Mouse (Mus musculus) frontal cortex, postnatal 14 days (tissue): ENCODE measurements around the gene Rgs13.

Source experiments
- DNase-seq, 2 experiments: peaks; one replicate each; pipeline ENCODE4 v3.0.0; 2022; ENCODE audit warnings: low spot score in 2 of 2

Gene Rgs13

DNA sequence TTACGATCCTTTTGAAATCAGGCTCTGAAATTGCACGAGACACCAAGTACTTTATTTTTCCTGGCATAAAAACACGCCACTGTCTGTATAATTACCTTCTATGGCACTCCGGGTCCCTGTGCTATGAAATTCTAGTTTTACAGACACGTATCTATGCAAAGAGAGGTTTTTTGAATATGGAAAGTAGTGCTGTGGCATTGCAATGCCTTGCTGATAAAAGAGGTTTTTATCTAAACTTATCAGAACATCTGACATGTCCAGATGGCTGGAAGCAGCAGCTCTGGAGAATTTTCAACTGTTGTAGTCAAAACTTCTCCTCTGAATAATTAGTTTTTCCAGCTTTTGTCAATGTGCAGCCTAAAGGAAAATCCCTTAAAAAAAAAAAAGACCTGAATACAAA is at the start of gene Rgs13:
Gene Rgs13, minus strand, starts transcription at position 207 of the 400 bp plus-strand sequence.
- DNase-seq: no peak

DNA sequence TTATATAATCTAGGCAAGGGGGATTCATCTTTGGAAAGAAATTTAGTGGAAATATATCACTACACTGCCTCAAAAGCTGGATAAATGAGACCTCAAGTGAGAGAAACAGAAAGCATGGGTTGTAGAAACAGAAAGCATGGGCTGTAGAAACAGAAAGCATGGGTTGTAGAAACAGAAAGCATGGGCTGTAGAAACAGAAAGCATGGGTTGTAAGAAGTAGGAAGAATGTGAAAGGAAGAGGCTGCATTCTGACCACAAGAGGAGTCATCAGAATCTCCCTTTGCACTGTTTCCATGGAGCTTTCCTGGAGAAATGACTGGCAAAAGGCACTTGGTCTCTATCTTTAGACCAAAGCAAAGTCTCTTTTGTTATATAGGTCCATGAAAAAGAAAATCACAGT is 38.1 kb upstream of the Rgs13 start:
- no peak for DNase-seq

DNA sequence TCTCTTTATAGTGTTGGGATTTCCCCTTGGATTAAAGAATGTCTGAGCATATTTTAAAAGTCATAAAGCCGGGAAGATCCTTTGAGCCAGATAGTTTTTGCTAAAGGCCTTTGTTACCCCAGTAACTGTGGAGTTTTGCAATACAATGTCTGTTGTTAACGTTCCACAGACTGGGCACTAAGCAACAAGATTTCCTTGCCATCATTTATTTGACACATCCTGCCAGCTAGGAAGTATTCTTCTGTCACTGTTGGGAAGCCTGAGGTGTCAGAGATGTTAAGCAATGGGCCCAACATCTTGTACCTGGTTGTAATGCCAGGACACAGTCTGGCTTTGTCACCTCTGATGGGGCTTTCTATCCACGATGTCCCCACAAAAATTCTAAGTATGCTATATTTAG is 33.7 kb upstream of the Rgs13 start:
- DNase-seq: no peak

DNA sequence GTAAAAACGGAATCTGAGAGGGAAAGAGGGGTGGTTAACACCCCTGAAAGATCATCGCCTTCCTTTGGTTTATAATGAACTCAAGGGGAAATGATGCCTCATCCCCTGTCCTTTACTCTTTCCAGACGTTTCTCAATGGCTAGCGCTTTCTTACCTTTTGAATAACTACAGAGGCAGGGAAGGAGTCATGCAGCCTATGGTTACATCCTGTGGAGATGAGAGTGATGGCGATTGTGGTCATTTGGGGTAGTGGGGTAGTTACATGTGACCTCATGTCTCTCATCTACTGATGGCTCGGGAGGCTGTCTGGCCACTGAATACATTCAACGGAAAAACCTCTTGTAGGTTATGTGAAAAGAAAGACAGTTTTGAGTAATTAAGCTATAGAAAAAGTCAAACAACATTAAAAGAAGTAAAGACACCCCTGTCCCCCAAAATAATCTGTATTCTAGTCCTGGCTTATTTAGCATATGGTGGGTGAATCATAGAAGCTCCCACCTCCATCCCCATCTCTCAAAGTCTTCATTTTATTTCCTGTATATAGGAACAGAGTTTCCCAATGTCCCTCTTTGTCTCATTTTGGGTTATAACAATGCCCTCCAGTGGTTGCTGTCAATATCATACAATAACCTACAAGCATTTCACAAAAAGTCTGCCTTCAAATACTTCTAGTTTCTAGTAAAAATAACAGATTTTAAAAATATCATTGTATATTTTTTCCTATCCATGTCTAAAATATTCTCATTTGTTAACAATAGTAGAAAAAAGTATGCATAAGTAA is 29.3 kb upstream of the Rgs13 start:
- no peak for DNase-seq

DNA sequence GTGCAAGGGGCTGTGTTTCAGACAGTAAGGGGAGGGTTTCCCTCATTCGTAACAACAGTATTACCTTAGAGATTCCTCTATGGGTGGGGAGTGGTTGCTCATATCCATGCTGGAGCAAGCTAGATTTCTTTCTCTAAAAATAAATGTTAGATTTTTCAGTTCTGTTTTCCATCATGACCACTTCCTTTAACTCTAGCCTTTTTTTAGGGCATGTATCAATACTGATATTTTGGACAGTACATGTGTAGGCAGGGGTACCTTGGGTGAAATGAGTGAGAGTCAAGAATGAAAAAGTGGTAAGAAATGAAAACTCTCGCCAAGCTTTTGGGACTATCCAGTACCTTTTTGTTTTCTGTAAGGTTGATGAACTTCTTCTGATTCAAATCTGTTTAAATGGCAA is 27.6 kb upstream of the Rgs13 start:
- DNase-seq: no peak

DNA sequence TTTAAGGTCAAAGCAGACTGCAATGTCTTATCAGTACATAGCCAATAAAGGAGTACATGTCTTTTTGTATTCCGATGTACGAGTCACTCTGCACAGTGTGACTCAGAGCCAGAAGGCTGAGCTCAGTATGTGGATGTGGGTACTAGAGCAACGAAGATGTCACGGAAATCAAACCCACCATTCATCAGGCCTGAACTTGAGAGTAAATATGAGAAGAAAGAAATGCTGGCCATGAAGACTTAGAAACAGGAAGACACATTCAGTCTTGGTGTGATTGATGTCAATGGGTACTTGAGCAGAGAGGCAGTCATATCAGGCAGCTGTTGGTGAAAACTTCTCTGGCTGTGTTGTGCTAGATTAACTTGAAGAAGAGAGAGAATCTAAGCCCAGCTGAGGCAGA is 25.8 kb upstream of the Rgs13 start:
- DNase-seq: no peak

DNA sequence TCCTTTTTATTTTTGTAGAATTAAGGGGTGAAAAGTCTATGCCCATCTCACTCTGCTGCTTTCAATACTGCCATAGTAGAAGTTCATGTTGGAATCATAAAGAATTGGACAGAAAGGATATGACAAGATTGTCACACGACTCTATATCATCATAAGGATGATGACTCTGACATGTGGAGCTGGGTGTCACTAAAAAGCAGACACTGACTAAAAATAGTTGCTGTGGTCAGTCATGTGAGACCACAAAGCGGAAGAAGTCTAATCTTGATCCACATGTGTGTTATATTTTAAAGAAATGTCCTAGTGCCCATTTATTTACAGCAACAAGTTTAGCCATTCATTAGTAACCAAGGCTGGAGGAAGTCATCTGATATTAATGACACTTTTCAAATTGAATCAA is 23.3 kb upstream of the Rgs13 start:
- DNase-seq: no peak

DNA sequence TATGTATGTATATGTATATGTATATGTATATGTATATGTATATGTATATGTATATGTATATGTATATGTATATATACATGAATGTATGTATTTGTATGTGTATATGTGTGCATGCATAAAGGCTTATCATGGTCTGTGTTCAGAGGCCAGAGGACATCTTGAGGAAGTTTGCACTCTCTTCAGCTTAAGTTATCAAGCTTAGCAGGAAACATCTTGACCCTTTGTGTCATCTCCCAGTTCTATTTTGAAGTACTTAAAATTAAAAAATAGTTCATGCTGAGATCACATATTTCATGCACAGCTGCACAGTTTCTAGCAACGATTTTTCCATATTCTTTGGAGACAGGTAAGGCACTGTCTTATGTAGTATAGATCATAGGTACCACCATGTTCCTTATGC is 22.4 kb upstream of the Rgs13 start:
- DNase-seq: no peak

DNA sequence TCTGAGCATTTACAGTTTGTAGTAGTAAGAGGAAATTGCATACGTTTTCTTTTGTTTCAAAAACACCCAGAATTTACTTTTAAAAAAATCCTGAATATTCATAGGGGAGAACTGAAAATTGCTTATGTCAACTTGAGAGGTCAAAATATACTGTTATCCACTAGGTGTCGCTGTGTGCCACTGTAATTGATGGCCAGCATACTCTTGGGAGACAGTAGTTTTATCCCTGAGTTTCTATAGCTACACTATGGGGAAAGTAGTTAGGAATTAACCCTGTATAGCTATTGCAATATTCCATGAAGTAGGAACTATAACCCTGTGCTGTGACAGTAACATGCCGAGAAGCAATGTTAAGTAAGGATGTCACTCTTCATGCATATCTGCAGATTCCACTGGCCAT is 20.5 kb upstream of the Rgs13 start:
- no peak for DNase-seq

DNA sequence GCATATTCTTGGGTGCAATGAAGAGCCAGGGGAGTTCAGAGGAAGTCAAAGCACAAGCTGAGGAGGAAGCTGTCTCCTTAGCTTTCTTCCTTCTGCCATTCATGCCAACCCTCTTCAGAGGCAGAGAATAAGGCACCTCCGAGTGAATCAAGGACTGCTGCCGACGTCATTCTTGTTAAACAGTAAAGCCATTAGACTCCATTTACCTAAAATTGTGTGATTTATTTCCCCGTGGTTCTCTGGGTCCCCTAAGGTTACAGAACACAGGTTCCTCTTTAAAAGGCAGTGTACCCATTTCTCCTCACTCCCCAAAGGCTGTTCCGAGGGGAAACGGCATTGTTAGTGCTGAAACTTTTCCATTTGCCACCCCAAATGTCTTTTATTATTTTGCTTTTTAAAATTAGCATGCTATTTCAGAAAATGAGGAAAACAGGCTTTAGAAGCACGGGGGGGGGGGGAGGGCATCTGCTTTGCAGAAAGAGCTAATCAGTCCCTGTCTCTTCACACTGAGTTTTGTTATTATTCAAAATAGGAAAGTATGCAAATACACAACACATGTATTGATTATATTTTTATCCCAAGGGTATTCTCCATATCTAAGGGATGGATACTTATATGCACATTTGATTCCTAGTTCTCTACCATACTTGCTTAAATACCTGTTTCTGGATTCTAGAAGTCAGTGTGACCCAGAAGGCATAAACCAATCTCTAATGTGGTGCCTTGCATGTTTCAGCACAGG is 9.7 kb upstream of the Rgs13 start:
- DNase-seq: no peak

DNA sequence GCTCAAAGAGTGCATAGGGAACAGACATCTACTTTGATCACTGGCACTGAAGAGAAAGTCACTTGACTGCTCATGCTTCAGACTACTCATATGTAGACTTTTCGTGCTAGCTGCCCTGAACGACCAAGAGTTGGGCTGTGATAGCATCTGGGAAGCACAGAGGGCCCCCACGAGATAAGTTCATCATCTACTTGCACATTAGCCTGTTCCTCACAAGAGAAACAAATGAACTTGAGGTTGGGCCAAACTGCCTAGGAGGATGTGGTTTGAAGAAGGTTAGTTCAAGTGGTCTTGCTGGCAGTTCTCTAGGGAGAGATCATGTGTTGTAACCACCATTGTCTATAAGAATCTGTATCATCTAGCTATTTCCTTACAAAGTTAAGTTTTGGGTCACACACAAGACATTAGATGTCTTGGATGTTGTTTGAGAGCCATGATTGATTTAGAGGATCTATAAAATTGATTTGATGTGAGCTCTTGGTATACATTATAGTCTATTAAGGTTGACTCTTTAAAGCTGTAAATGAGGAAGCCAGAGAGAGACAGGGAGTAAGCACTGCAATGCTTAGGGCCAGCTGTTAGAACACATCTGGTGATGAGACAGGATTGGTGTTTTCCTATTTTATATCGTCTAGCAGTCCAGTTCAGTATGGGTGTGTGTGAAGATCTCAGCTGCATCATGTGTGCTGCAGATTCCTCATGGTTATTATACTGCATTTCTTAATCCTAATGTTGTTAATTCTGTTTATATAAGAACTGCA is 8.0 kb upstream of the Rgs13 start:
- no peak for DNase-seq

DNA sequence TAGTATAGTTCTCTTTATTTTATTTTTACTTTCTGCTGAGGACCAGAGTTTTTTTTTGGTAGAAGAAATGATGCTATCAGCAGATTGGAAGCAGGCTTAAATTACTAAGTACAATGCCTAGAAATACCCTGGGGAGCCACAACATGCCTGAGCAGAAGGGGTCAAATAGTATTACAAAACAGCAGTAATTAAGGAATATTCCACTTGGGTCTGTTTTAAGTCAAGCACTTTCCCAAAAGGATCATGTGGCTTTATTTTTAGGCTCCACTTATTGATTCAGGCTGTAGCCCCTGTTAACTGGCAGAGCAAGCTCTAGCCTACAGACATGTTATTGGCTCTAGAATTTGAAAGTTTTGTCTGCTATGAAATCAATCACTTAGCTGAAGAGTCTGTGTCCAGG is 6.5 kb upstream of the Rgs13 start:
- DNase-seq: no peak

DNA sequence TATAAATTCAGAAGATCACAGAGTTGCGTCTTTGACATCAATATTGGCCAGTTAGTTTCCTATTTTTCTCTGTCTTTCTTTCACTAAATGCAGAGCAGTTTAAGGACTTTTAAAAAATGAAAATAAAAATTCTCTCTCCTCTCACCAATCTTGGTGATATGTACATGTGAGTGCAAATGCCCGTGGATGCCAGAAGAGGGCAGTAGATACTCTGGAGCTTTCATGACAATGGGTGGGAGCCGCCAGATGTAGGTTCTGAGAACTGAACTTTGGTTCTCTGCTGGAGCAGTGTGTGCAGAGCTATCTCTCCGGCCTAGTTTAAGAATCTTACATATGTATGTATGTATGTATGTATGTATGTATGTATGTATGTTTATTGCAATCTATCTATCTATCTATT is 2.4 kb upstream of the Rgs13 start:
- DNase-seq: no peak

DNA sequence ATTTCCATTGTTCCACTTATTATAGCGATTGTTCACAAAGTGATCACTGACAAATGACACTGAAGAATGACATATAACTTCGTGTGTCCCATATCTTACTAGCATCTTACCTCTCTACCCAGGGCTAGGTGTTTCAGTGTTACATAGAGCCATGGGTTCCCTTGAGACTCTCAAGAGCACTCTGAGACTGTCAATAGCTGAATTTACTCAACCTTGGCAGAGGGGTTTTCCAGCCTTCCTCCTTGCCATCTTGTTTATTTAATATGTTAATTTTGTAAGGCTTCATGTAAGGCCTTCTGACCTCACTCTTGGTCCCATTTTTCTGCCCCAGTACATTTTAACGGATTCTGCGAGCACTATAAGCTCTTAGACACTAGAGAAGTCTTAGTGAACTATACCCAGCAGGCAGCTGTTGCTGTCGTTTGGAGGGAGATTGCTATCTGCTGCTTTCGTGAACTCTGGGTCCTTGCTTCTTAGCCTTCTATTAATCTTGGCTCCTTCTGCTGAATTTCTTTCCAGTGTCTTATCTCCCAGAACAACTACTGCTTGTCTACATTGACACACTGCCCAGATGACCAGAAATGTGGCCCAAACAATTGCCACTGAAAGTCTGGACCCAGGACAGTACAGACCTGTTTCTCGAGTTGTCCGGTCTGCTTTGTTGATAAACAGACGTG is 1.2 kb upstream of the Rgs13 start:
- no peak for DNase-seq

DNA sequence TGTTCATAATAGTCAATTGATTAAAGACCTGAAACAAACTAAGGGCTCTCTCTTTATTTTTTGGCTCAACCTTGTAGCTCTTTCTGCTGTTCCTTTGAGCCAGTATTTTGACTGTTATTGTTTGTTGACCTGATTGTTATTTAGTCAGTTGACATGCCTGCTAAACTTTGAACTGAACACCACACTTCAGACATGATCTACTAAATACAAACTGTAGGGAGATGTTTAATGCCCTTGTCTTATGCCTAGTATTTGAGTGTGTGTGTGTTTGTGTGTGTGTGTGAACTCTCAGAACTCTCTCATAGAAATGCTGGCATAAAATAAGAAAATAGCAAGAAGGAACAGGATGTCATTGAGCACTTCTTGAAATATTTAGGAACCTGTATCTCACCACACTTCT is 448 bp upstream of the Rgs13 start:
- no peak for DNase-seq

DNA sequence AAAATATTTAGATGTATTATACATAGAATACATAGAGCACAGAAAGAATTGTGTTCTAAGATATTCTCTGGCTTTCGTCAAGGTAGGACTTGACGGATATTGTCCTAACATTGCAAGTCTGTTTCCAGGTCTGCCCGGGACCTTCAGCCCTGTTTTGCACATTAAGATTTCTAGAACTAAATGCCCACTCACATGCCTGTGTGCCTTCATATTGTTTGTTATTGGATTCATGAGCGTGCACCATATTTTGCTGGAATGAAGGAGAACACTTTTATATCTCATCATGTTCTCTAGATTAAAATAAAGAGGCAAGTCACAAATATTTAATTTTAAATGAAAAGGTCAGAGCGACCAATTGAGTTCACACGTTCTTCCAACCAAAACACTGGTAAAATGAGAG is 2.4 kb downstream of the Rgs13 start:
- no peak for DNase-seq

DNA sequence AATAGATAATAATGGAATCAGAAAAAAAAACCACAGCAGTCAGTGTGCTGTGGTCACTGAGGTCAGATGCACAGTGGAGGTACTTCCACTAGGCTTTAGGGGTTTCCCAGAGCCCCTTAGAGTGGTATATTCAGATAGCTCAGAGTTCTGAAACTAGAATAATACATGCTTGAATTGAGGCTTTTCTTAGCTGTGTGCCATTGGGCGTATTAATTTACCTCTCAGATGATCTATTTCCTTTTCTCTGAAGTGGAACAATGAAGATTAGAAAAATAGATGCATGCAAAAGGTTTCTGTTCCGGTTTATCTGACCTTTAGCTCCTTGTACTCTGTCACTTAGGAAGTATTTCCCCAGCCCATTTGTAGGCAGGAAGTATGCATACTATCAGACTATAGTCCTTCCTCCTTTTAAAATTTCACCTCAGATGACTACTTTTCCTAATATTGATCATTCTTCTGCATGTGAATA is 3.6 kb downstream of the Rgs13 start:
- DNase-seq: no peak

DNA sequence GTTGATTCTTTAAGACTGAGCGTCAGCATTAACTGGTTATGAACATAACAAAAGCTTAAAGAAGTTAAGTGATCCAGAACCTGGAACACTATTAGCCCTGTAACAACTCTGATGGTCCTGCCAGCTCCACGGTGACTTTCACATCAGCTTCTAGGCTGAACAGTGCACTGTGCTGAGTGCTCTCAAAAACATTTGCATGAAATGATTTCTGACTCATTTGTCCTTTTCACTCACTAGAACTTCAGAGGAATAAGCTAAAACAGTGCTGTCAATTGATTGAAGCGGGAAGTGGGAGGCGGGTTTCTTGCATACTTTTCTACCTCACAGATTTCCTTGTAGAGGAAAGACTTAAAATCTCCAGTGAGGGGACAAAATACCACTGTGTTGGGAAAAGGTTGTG is 8.3 kb downstream of the Rgs13 start:
- DNase-seq: no peak

DNA sequence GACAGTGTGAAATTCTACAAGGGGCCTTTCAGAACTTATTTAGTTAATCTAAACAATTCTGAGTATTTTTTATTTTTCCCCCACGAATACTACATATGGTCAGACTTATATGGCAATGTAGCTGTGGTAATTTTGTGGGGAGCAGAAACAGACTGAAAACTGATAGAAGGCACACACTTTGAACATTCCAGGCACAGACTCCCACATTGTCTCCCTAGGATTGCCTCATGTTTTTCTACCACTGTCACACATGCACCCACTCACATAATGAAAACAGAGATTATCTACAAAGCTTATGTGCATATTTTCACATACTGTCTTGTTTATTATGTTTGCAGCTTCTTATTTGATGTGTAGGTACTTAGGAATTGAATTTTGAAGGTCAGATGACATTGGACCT is 9.4 kb downstream of the Rgs13 start:
- no peak for DNase-seq

DNA sequence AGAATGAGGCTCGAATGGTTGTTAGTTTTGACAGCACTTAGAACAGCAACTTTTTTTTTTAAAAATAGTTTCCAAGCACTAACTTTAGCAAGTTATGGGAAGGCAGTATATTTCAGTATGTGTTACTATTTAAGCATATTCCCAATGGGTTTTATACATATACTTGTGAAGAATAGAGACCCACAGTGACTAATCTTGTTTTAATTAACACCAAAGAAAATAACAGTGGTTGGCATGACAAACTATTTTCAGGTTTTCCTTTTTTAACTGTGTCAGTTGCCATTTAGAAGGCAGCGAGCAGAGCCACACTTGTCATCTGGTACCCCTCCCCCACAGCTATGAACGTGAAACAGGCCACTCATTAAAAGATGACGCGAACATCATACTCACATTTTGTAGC is 10.3 kb downstream of the Rgs13 start:
- DNase-seq: no peak

DNA sequence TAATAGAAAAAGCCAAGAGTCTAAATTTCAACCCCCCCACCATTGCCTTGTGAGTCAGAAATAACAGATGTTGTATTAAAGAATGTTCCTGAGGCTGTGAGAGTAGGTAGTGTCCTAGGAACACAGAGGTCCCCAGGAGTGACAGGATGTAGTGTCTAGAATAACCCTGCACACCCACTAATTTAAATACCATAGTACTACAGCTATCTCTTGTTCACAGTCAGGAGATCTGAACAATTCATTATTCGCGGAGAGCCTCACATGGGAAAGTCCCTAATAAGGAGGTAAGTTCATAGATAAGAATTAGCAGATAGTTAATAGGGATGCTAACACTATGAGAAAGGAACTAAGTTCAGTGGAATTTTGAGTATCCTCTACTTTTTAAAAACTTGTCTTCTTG is 10.9 kb downstream of the Rgs13 start:
- no peak for DNase-seq

DNA sequence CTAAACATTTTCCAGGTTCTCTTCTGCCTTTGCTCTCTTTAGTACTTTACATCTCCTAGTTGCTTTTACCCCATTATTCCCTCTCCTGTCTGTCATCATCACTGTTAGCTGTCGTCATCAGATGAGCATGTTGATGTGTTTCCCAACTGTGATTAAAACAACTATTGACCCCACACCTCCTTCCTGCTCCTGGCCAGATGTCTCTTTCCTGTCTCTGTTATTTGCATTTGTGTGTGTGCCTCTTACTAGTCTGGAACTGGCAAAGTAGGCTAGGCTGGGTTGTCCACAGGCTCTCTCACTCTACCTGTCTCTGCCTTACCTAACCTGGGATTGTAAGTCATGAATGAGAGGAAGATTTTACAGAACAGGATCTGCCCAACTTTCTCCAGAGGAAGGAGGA is 24.6 kb downstream of the Rgs13 start:
- no peak for DNase-seq
